Mouse (Mus musculus): ENCODE measurements around the gene Rara. TPM values are rescaled to one million over a fixed set of nuclear protein-coding genes. Genes with fewer than 3 reads are reported as not detected.

The Rara gene
- polyA plus RNA-seq, 1 experiment from 2014 or later, result 38.4 TPM

DNA sequence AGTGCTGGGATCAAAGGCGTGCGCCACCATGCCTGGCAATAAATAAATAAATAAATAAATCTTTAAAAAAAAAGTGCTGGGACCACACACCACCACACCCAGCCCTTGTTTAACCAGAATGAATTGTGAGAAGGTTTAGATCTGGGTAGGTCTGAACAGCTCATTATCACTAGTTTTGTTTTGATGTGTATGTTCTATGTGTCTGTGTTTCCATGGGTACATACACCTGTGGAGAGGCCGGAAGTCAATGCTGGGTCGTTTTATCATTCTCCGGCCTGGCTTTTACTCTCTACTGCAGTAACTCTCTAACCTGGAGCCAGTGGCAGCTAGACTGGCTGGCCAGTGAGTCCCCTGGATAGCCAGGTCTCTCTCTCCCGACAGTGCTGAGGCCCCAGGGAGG, 63.2 kb downstream of the Rara start:
- H3K27me3 ChIP-seq, result no peaks in the 10 kb centered on the region
- H3K4me1 ChIP-seq, result no peaks in the 10 kb centered on the region
- H3K36me3 ChIP-seq, result peaks cover 54% of the 10 kb centered on the region
- no peak overlapping the region for H3K4me2 ChIP-seq
- no peak overlapping the region for H3K4me3 ChIP-seq
- H3K9ac ChIP-seq, result no peak overlapping the region
- no peaks in the 10 kb centered on the region for H3K9me3 ChIP-seq
- no peak overlapping the region for H3K27ac ChIP-seq
- 78% methylated on average over 6 of the region's 6 CpGs for WGBS
- ATAC-seq (ENCODE audit: borderline replicate concordance, extremely low read depth, low FRiP score, low TSS enrichment), result no peak

DNA sequence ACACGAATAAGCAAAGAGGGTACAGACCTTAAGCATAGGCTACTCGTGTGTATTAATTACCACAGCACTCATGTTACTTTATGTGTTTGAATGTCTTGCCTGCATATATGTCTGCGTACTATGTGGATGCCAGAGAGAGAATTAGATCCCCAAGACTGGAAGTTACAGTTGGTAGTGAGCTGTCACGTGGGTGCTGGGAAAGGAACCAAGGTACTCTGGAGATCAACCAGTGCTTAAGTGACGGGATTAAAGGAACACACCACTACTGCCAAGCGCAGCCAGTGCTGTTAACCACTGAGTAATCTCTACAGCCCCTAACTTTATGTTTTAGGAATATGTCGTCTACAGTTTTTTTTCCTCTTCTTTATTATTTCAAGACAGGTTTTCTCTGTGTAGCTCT, 68.4 kb downstream of the Rara start:
- Histone ChIP-seq H3K4me3 (no peak overlapping the region), H3K9me3 (no peaks in the 10 kb centered on the region), H3K27ac (no peak overlapping the region), H3K4me1 (no peaks in the 10 kb centered on the region), H3K9ac (no peak overlapping the region), H3K27me3 (no peaks in the 10 kb centered on the region), H3K36me3 (peaks cover 99% of the 10 kb centered on the region), H3K4me2 (no peak overlapping the region)
- 89% methylated on average over 7 of the region's 7 CpGs for WGBS
- no peak for ATAC-seq (ENCODE audit: borderline replicate concordance, extremely low read depth, low FRiP score, low TSS enrichment)

DNA sequence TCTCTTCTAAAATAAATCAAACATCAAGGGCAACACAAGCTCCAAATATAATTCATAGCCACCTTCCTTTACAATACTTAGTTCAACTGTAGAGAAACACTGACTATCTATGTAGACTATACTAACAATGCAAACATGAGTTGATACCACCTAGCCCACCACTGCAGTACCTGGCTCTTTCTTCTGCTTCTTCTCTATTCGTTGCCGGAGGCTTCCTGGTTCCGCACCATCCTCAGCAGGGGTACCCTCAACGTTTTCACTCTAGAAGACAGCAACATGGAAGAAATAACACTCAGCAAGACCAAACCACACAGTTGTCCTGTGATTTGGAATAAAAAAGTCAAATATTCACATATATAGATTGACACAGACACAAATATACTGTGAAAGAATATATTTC, 70.0 kb downstream of the Rara start:
- Histone ChIP-seq H3K27me3 (no peaks in the 10 kb centered on the region), H3K36me3 (peaks cover 99% of the 10 kb centered on the region), H3K9me3 (no peaks in the 10 kb centered on the region), H3K4me1 (no peaks in the 10 kb centered on the region), H3K4me3 (no peak overlapping the region), H3K27ac (no peak overlapping the region), H3K4me2 (no peak overlapping the region), H3K9ac (no peak overlapping the region)
- ATAC-seq (ENCODE audit: borderline replicate concordance, extremely low read depth, low FRiP score, low TSS enrichment), result no peak
- WGBS, result 93% methylated on average over 4 of the region's 4 CpGs

DNA sequence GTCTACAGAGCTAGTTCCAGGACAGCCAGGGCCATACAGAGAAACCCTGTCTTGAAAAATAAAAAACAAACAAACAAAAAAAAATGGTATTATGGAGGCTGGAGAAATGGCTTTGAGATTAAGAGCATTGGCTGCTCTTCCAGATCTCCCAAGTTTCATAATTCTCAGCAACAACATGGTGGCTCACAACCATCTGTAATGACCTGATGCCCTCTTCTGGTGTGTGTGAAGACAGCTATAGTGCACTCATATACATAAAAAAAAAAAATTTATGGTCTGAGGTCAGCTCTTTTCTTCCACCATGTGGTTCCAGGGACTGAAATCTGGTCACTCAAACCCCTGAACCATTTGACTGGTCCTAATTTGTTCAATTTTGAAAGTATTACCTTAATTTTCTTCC, 71.2 kb downstream of the Rara start:
- peaks cover 99% of the 10 kb centered on the region for H3K36me3 ChIP-seq
- H3K9ac ChIP-seq, result no peak overlapping the region
- H3K4me2 ChIP-seq, result no peak overlapping the region

DNA sequence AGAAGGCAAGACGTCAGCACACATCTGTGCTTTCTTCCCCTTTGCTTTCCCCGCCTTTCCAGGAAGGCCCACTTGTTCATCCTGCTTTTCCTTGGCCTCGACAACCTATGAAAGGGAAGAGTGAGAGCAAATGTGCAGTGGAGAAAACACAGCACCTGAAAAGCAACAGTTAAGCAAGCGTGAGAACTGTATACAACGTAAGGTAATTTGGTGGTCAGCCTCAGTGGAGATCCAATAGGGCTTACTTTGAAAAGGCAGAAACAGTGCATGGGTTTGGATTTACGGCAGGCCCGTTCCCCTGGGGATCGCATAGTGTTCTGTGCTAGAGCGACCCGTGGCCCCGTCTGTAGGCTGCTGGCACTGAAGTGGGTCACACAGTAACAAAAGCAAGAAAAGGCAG, 71.6 kb downstream of the Rara start:
- Histone ChIP-seq H3K4me2 (no peak overlapping the region), H3K4me3 (no peak overlapping the region), H3K27me3 (no peaks in the 10 kb centered on the region), H3K36me3 (peaks cover 99% of the 10 kb centered on the region), H3K4me1 (no peaks in the 10 kb centered on the region), H3K9ac (no peak overlapping the region), H3K27ac (no peak overlapping the region), H3K9me3 (no peaks in the 10 kb centered on the region)
- WGBS, result 93% methylated on average over 11 of the region's 11 CpGs
- no peak for ATAC-seq (ENCODE audit: borderline replicate concordance, extremely low read depth, low FRiP score, low TSS enrichment)

More for the DNA sequence above, 71.2 kb downstream of the Rara start:
- no peak for ATAC-seq (ENCODE audit: borderline replicate concordance, extremely low read depth, low FRiP score, low TSS enrichment)
- Histone ChIP-seq H3K27me3 (no peaks in the 10 kb centered on the region), H3K27ac (no peak overlapping the region), H3K4me1 (no peaks in the 10 kb centered on the region), H3K9me3 (no peaks in the 10 kb centered on the region), H3K4me3 (no peak overlapping the region)

DNA sequence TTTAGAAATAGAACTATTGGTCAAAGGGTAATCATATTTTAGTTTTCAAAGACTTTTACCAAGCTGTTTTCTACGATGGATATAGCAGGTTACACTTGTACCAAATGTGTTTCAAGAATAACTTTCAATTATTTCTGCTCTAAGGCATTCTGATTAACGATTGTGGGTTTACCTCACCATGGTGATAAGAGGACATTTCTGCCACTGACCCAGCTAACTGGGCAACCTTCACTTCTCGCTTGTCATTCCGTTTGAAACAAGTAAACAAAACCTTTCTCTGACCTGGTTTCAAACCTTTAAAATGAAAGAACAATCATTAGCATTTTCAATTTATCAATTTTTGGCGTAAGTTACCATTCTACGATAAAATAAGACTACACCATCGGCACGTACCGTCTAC, 79.2 kb downstream of the Rara start:
- Histone ChIP-seq H3K9ac (no peak overlapping the region), H3K27me3 (no peaks in the 10 kb centered on the region), H3K4me3 (no peak overlapping the region), H3K36me3 (peaks cover 92% of the 10 kb centered on the region), H3K4me2 (no peak overlapping the region), H3K27ac (no peak overlapping the region), H3K4me1 (no peaks in the 10 kb centered on the region), H3K9me3 (no peaks in the 10 kb centered on the region)
- no peak for ATAC-seq (ENCODE audit: borderline replicate concordance, extremely low read depth, low FRiP score, low TSS enrichment)
- WGBS, result 82% methylated on average over 9 of the region's 9 CpGs

DNA sequence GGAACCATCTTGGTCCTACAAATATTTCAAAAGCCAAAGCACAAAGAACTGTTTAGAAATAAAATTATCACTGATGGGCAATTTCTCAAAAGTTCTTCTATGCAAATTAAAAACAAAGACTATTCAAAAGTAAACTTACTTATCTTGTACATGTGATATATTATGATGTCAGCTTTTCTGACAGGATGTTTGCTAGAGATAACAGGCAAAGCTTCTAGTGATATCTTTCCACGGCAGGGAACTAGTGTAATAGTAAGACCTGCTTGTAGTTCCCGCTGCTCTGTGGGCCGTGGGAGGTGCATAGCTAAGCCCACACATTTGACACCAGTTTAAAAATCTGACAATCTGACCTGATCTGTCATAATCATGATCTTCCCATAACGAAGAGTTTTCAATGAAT, 82.5 kb downstream of the Rara start:
- H3K27ac ChIP-seq, result no peak overlapping the region
- H3K4me2 ChIP-seq, result no peak overlapping the region
- no peaks in the 10 kb centered on the region for H3K9me3 ChIP-seq
- 66% methylated on average over 4 of the region's 4 CpGs for WGBS
- peaks cover 95% of the 10 kb centered on the region for H3K36me3 ChIP-seq
- no peak overlapping the region for H3K4me3 ChIP-seq
- H3K4me1 ChIP-seq, result no peaks in the 10 kb centered on the region
- ATAC-seq (ENCODE audit: borderline replicate concordance, extremely low read depth, low FRiP score, low TSS enrichment), result no peak
- no peaks in the 10 kb centered on the region for H3K27me3 ChIP-seq
- H3K9ac ChIP-seq, result no peak overlapping the region

DNA sequence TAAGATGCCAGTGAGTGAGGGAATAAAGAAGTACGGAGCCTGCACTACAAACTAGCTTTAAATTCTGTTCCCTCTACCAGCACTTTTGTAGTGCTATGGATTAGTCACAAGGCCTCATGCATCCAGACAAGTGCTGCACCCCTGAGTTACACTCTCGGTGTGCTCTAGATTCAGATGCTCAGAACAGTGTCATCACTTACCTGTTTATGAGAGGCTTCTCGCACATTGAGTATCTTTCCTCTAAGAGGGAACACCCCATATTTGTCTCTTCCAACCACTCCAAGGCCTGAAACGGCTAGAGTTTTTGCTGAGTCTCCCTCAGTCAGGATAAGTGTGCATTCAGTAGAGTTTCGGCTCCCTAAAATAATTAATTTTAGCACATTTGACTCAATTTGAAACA, 83.1 kb downstream of the Rara start:
- Histone ChIP-seq H3K9ac (no peak overlapping the region), H3K27ac (no peak overlapping the region), H3K9me3 (no peaks in the 10 kb centered on the region), H3K36me3 (peaks cover 95% of the 10 kb centered on the region), H3K4me2 (no peak overlapping the region), H3K27me3 (no peaks in the 10 kb centered on the region), H3K4me1 (no peaks in the 10 kb centered on the region), H3K4me3 (no peak overlapping the region)
- 92% methylated on average over 5 of the region's 5 CpGs for WGBS
- ATAC-seq (ENCODE audit: borderline replicate concordance, extremely low read depth, low FRiP score, low TSS enrichment), result no peak

DNA sequence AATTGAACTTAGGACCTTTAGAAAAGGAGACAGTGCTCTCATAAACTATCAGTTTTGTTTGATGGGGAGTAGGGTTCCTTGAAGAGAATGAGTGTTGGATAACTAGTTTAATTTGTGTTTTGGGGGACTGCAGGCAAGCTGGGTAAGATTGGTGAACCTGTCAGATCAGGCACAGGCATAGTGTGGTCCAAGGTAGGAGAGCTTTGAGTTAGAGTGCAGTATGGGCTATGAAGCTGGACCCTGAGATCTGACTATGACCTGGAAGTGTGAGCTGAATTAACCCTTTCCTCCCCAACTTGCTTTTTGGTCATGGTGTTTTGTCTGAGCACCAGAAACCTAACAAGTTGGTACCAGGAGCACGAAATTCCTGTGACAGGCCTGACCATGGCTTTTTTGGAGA, 86.2 kb downstream of the Rara start:
- WGBS, result 100% methylated on average over 1 of the region's 1 CpGs
- Histone ChIP-seq H3K27ac (no peak overlapping the region), H3K4me1 (no peaks in the 10 kb centered on the region), H3K4me3 (no peak overlapping the region), H3K9me3 (no peaks in the 10 kb centered on the region), H3K9ac (no peak overlapping the region), H3K27me3 (no peaks in the 10 kb centered on the region), H3K36me3 (peaks cover 99% of the 10 kb centered on the region), H3K4me2 (no peak overlapping the region)
- no peak for ATAC-seq (ENCODE audit: borderline replicate concordance, extremely low read depth, low FRiP score, low TSS enrichment)

DNA sequence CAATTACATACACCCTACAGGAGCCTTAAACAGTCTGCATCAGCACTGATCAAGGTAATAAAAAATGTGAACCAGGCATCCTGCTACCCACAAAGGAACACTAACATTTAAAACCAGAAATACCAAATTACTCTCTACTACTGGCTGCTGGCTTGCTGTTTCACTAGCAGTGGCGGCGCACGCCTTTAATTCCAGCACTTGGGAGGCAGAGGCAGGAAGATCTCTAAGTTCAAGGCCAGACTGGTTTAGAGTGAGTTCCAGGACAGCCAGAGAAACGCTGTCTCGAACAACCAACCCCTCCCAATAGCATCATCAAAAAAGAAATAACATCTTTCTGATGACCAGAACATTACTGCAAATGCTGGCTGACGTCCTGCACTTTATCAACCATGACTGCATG, 92.2 kb downstream of the Rara start:
- WGBS, result 92% methylated on average over 6 of the region's 6 CpGs
- Histone ChIP-seq H3K27me3 (no peaks in the 10 kb centered on the region), H3K27ac (no peak overlapping the region), H3K4me2 (no peak overlapping the region), H3K36me3 (peaks cover 68% of the 10 kb centered on the region), H3K9ac (no peak overlapping the region), H3K4me3 (no peak overlapping the region), H3K9me3 (no peaks in the 10 kb centered on the region), H3K4me1 (peaks cover 18% of the 10 kb centered on the region)
- ATAC-seq (ENCODE audit: borderline replicate concordance, extremely low read depth, low FRiP score, low TSS enrichment), result no peak

DNA sequence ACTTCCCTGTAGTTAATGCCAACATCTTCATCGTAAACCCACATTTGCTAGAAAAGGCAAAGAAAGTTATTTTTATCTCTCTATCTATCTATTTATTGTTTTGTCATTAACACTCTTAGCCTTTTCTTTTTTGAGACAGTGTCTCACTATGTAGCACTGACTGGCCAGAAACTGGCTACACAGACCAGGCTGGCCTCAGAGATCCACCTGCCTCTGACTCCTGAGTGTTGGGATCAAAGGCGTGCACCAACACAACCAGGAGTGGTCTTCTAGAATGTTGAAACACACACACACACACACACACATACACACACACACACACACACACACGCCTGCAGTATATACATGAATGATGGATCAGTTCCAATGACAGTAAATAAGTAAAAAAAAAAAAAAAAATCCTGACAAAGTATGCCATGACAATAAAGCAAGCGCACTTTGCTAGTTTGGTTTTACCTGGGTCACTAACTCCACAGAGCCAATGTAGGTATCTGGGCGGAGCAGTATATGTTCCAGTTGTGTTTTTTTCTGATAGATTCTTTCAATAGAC, 94.8 kb downstream of the Rara start:
- peaks cover 24% of the 10 kb centered on the region for H3K4me1 ChIP-seq
- WGBS, result 60% methylated on average over 5 of the region's 5 CpGs
- H3K9ac ChIP-seq, result peak overlapping the region; percentile 71; the same call in 1 of the 2 replicates

DNA sequence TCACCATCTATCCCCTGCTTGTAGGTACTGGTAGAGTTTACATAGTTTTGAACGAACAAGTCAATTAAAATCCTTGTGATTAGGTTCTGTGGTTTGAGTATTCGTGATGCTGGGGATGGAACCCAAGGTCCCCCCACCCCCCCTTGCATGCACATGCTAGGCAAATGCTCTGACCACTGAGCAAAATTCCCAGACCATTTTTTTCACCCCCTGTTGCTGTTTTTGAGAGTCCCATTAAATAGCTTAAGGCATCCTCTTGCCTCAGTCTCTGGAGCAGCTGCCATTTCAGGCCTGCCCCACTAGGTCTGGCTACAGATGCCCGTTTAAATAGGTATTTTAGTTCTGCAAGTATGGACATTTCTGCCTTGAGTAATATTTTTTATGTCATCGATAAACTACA, 95.5 kb downstream of the Rara start:
- Histone ChIP-seq H3K9ac (peak overlapping the region; percentile 71), H3K4me2 (peak overlapping the region; percentile 58), H3K27ac (peak overlapping the region; percentile 77), H3K4me3 (peak overlapping the region; percentile 73), H3K27me3 (no peaks in the 10 kb centered on the region), H3K9me3 (no peaks in the 10 kb centered on the region), H3K4me1 (peaks cover 24% of the 10 kb centered on the region), H3K36me3 (peaks cover 36% of the 10 kb centered on the region)
- WGBS, result 1% methylated on average over 4 of the region's 4 CpGs
- ATAC-seq (ENCODE audit: borderline replicate concordance, extremely low read depth, low FRiP score, low TSS enrichment), result no peak

More for the DNA sequence above, 94.8 kb downstream of the Rara start:
- H3K36me3 ChIP-seq, result peaks cover 42% of the 10 kb centered on the region
- H3K9me3 ChIP-seq, result no peaks in the 10 kb centered on the region
- no peaks in the 10 kb centered on the region for H3K27me3 ChIP-seq
- peak overlapping the region; percentile 73 for H3K4me3 ChIP-seq
- peak overlapping the region; percentile 58 for H3K4me2 ChIP-seq
- ATAC-seq (ENCODE audit: borderline replicate concordance, extremely low read depth, low FRiP score, low TSS enrichment), result no peak
- no peak overlapping the region for H3K27ac ChIP-seq
